In genomic region chr10:78012661-78013495, GRCm38 (mm10) we compare ENCODE assay signal across 34 mouse cellular contexts. TPM values are rescaled to one million over a fixed set of nuclear protein-coding genes. Genes with fewer than 3 reads are reported as not detected.
A peak's percentile ranks its signal among the peaks of the same experiment; 100 is the strongest.
DNase-seq lines count a peak whose midpoint lies in the region; ATAC-seq and TF ChIP-seq lines count a peak whose summit lies in the region.
"Had no signal": no experiment of that assay in that cellular context is flagged by ENCODE, and none has a peak within 500 bp of the region (broad histone marks: within the 10 kb centered on the region; RNA-seq: fewer than 3 reads in every experiment).

No protein-coding gene starts in this region.

- H3K9ac ChIP-seq in liver, postnatal 0 days (replicated peaks): no peak overlapping the region
- H3K9ac ChIP-seq in ES-Bruce4 (ENCODE audit: low read depth, poor library complexity, severe bottlenecking): no peak overlapping the region
- no peak overlapping the region for H3K9ac ChIP-seq in intestine, postnatal 0 days (ENCODE audit: low read depth, low read length)
- no peak overlapping the region for H3K9ac ChIP-seq in stomach, postnatal 0 days (ENCODE audit: low read length)
- H3K9ac ChIP-seq: forebrain, embryonic 15.5 days; heart, embryonic 15.5 days; intestine, embryonic 15.5 days; limb, embryonic 15.5 days; midbrain, embryonic 15.5 days had no signal

- peak; percentile 42 for DNase-seq in adrenal gland, adult 2 months
- DNase-seq in adrenal gland, postnatal 25 days: no peak
- DNase-seq in liver: peak; percentile 51
- no peak for DNase-seq in liver, postnatal 0 days
- peak; percentile 56 for DNase-seq in adrenal gland, postnatal 14 days
- DNase-seq in stomach, postnatal 0 days (ENCODE audit: low spot score): no peak
- DNase-seq: cerebellum, adult 8-10 months; cerebellum, postnatal 36 days; gastrocnemius, postnatal 25 days; heart, adult 11 months; kidney, adult 9 months; kidney, postnatal 10 days; layer of hippocampus, adult 9-11 months; lung, postnatal 4 days; right cerebral cortex, postnatal 4 days had no signal

- H3K4me3 ChIP-seq in liver, postnatal 0 days (ENCODE audit: low read depth, low read length): no peak overlapping the region
- H3K4me3 ChIP-seq in ES-Bruce4 (ENCODE audit: low read depth, low read length): no peak overlapping the region
- no peak overlapping the region for H3K4me3 ChIP-seq in intestine, postnatal 0 days (ENCODE audit: low read depth, low read length)
- H3K4me3 ChIP-seq in stomach, postnatal 0 days (ENCODE audit: low read depth, low read length): no peak overlapping the region
- H3K4me3 ChIP-seq: forebrain, embryonic 15.5 days; heart, embryonic 10.5 days; heart, embryonic 15.5 days; intestine, embryonic 15.5 days; limb, embryonic 10.5 days; limb, embryonic 15.5 days; midbrain, embryonic 15.5 days had no signal

- no peak for TF ChIP-seq EP300 in liver, postnatal 0 days (IDR thresholded peaks at IDR 0.05; ENCODE audit: low read depth)
- TF ChIP-seq EP300 in ES-Bruce4 (IDR thresholded peaks at IDR 0.05; ENCODE audit: insufficient read depth, low read depth, low read length): 0 out of 2 replicates have a peak, but pooled peaks have one; percentile 6
- no peak for TF ChIP-seq EP300 in stomach, postnatal 0 days (optimal IDR thresholded peaks at IDR 0.05)

- no peak for TF ChIP-seq CTCF in liver, postnatal 0 days (IDR thresholded peaks at IDR 0.05; ENCODE audit: low read depth)
- no peak for TF ChIP-seq CTCF in ES-Bruce4 (IDR thresholded peaks at IDR 0.05; ENCODE audit: low read depth, low read length)
- TF ChIP-seq CTCF in intestine, postnatal 0 days (IDR thresholded peaks at IDR 0.05; ENCODE audit: low read depth): no peak
- TF ChIP-seq CTCF in stomach, postnatal 0 days (IDR thresholded peaks at IDR 0.05; ENCODE audit: low read depth): no peak

- H3K4me1 ChIP-seq in liver, postnatal 0 days (ENCODE audit: insufficient read depth): peaks cover 18% of the 10 kb centered on the region
- H3K4me1 ChIP-seq in ES-Bruce4 (ENCODE audit: control insufficient read depth, insufficient read depth, low read length): peaks cover 2% of the 10 kb centered on the region
- H3K4me1 ChIP-seq in intestine, postnatal 0 days (replicated peaks; ENCODE audit: control insufficient read depth, insufficient read depth, low read length): peaks cover 11% of the 10 kb centered on the region
- peaks cover 7% of the 10 kb centered on the region; the same call in 1 of the 2 replicates for H3K4me1 ChIP-seq in stomach, postnatal 0 days (replicated peaks; ENCODE audit: control insufficient read depth, insufficient read depth)

- H3K27ac ChIP-seq in liver, postnatal 0 days (ENCODE audit: low read depth): no peak overlapping the region
- H3K27ac ChIP-seq in ES-Bruce4 (ENCODE audit: insufficient read depth, low read length): no peak overlapping the region; the same call in 1 of the 2 replicates
- no peak overlapping the region for H3K27ac ChIP-seq in intestine, postnatal 0 days (ENCODE audit: low read depth, low read length)
- H3K27ac ChIP-seq in stomach, postnatal 0 days (replicated peaks): no peak overlapping the region
- H3K27ac ChIP-seq: forebrain, embryonic 15.5 days; heart, embryonic 10.5 days; heart, embryonic 15.5 days; hindbrain, postnatal 0 days; intestine, embryonic 15.5 days; limb, embryonic 10.5 days; limb, embryonic 15.5 days; midbrain, embryonic 15.5 days had no signal

- no peak for TF ChIP-seq POLR2A in ES-Bruce4 (IDR thresholded peaks at IDR 0.05; ENCODE audit: insufficient read depth, low read length)

- WGBS in liver, postnatal 0 days (ENCODE audit: insufficient replicate concordance): 89% methylated on average over 18 of the region's 18 CpGs
- WGBS in intestine, postnatal 0 days: 90% methylated on average over 18 of the region's 18 CpGs
- 90% methylated on average over 18 of the region's 18 CpGs for WGBS in stomach, postnatal 0 days

- H3K27me3 ChIP-seq in liver, postnatal 0 days (ENCODE audit: insufficient read depth, low read length): no peaks in the 10 kb centered on the region
- H3K27me3 ChIP-seq in ES-Bruce4 (ENCODE audit: control insufficient read depth, insufficient read depth, low read length, poor library complexity, severe bottlenecking): no peaks in the 10 kb centered on the region
- no peaks in the 10 kb centered on the region for H3K27me3 ChIP-seq in intestine, postnatal 0 days (replicated peaks; ENCODE audit: control insufficient read depth, insufficient read depth, low read length)
- no peaks in the 10 kb centered on the region for H3K27me3 ChIP-seq in stomach, postnatal 0 days (ENCODE audit: control insufficient read depth, insufficient read depth, low read length)
- H3K27me3 ChIP-seq: forebrain, embryonic 15.5 days; heart, embryonic 15.5 days; intestine, embryonic 15.5 days; limb, embryonic 15.5 days; midbrain, embryonic 15.5 days had no signal

- no peaks in the 10 kb centered on the region for H3K9me3 ChIP-seq in liver, postnatal 0 days (ENCODE audit: low read length)
- no peaks in the 10 kb centered on the region for H3K9me3 ChIP-seq in ES-Bruce4 (replicated peaks; ENCODE audit: control insufficient read depth, insufficient read depth, low read length, poor library complexity, severe bottlenecking)
- H3K9me3 ChIP-seq in intestine, postnatal 0 days (ENCODE audit: control insufficient read depth): no peaks in the 10 kb centered on the region
- H3K9me3 ChIP-seq in stomach, postnatal 0 days (ENCODE audit: control insufficient read depth, low read length): no peaks in the 10 kb centered on the region
- H3K9me3 ChIP-seq: forebrain, embryonic 15.5 days; heart, embryonic 10.5 days; heart, embryonic 15.5 days; intestine, embryonic 15.5 days; limb, embryonic 10.5 days; limb, embryonic 15.5 days; midbrain, embryonic 15.5 days had no signal

- no peaks in the 10 kb centered on the region for H3K36me3 ChIP-seq in liver, postnatal 0 days (replicated peaks; ENCODE audit: insufficient read depth, low read length)
- no peaks in the 10 kb centered on the region for H3K36me3 ChIP-seq in ES-Bruce4 (ENCODE audit: control insufficient read depth, insufficient read depth, low read length, poor library complexity, severe bottlenecking)
- no peaks in the 10 kb centered on the region for H3K36me3 ChIP-seq in intestine, postnatal 0 days (ENCODE audit: control insufficient read depth, insufficient read depth)
- H3K36me3 ChIP-seq in stomach, postnatal 0 days (ENCODE audit: control insufficient read depth, insufficient read depth, low read length): no peaks in the 10 kb centered on the region
- H3K36me3 ChIP-seq: forebrain, embryonic 15.5 days; heart, embryonic 15.5 days; intestine, embryonic 15.5 days; limb, embryonic 10.5 days; limb, embryonic 15.5 days; midbrain, embryonic 15.5 days had no signal

- ATAC-seq in liver, postnatal 0 days: no peak
- ATAC-seq in intestine, postnatal 0 days: no peak
- no peak for ATAC-seq in stomach, postnatal 0 days (ENCODE audit: low FRiP score, low TSS enrichment)
- ATAC-seq: forebrain, embryonic 15.5 days; hindbrain, postnatal 0 days; intestine, embryonic 15.5 days; lung, postnatal 0 days; midbrain, embryonic 15.5 days had no signal

- no peak overlapping the region for H3K4me2 ChIP-seq in liver, postnatal 0 days (ENCODE audit: low read depth, low read length)
- no peak overlapping the region for H3K4me2 ChIP-seq in intestine, postnatal 0 days (replicated peaks; ENCODE audit: low read depth)
- H3K4me2 ChIP-seq in stomach, postnatal 0 days (replicated peaks; ENCODE audit: low read depth): no peak overlapping the region
- H3K4me2 ChIP-seq: forebrain, embryonic 15.5 days; heart, embryonic 15.5 days; intestine, embryonic 15.5 days; limb, embryonic 15.5 days; midbrain, embryonic 15.5 days had no signal

RNA-seq across cellular contexts. Expression of gene Pfkl, which starts 3.0 kb away (rescaled TPM):
- total RNA-seq in adrenal gland, adult 2 months (2021): 100 to 1,000 TPM; 128 to 145 TPM
- 122 and 138 TPM in 2 replicates for polyA plus RNA-seq in adrenal gland, adult 2 months (2012; rRNA removed)
- 91.4 and 96.0 TPM in 2 replicates for total RNA-seq in adrenal gland, postnatal 25 days (2021)
- polyA plus RNA-seq in liver, postnatal 0 days (2015; fragmentation: Nextera tagmentation; extraction: Ambion mirVana): 23.5 and 31.3 TPM in 2 replicates
- 100 and 102 TPM in 2 replicates for polyA plus RNA-seq in ES-Bruce4 (2011; ENCODE audit: insufficient read depth, insufficient read length, low read depth, missing spikeins)
- total RNA-seq in adrenal gland, postnatal 14 days (2021): 144 and 165 TPM in 2 replicates
- 42.3 and 51.1 TPM in 2 replicates for polyA plus RNA-seq in intestine, postnatal 0 days (2015; fragmentation: Nextera tagmentation; extraction: Ambion mirVana)
- polyA plus RNA-seq in stomach, postnatal 0 days (2015; fragmentation: Nextera tagmentation; extraction: Ambion mirVana): 82.4 and 86.1 TPM in 2 replicates

RNA-seq across cellular contexts. Expression of gene Dnmt3l, which starts 28.9 kb away (rescaled TPM):
- 10 to 100 TPM; 23.2 to 29.5 TPM for total RNA-seq in adrenal gland, adult 2 months (2021)
- 14.6 and 15.5 TPM in 2 replicates for polyA plus RNA-seq in adrenal gland, adult 2 months (2012; rRNA removed)
- total RNA-seq in adrenal gland, postnatal 25 days (2021): 30.7 and 36.2 TPM in 2 replicates
- polyA plus RNA-seq in liver, postnatal 0 days (2015; fragmentation: Nextera tagmentation; extraction: Ambion mirVana): not detected in 2 replicates
- 175 and 179 TPM in 2 replicates for polyA plus RNA-seq in ES-Bruce4 (2011; ENCODE audit: insufficient read depth, insufficient read length, low read depth, missing spikeins)
- 7.2 and 8.4 TPM in 2 replicates for total RNA-seq in adrenal gland, postnatal 14 days (2021)
- polyA plus RNA-seq in intestine, postnatal 0 days (2015; fragmentation: Nextera tagmentation; extraction: Ambion mirVana): 0.14 and 0.31 TPM in 2 replicates
- polyA plus RNA-seq in stomach, postnatal 0 days (2015; fragmentation: Nextera tagmentation; extraction: Ambion mirVana): 0.65 and 1.1 TPM in 2 replicates
- total RNA-seq: gastrocnemius, adult 18-20 months; gastrocnemius, postnatal 25 days; neutrophil, adult 5-6 weeks had no signal
- polyA plus RNA-seq: brain, embryonic 14.5 days; embryonic facial prominence, embryonic 11.5 days; forebrain, embryonic 15.5 days; heart, embryonic 10.5 days; heart, embryonic 15.5 days; hindbrain, embryonic 11.5 days; limb, embryonic 10.5 days; liver, embryonic 16.5 days; midbrain, embryonic 15.5 days; spleen, adult 2 months had no signal

RNA-seq across cellular contexts. Expression of gene Aire, which starts 30.5 kb away (rescaled TPM):
- not detected for total RNA-seq in adrenal gland, adult 2 months (2021)
- 0.08 TPM in 1 of 2 replicates, not detected in the other for polyA plus RNA-seq in adrenal gland, adult 2 months (2012; rRNA removed)
- total RNA-seq in adrenal gland, postnatal 25 days (2021): not detected in 2 replicates
- not detected in 2 replicates for polyA plus RNA-seq in liver, postnatal 0 days (2015; fragmentation: Nextera tagmentation; extraction: Ambion mirVana)
- polyA plus RNA-seq in ES-Bruce4 (2011; ENCODE audit: insufficient read depth, insufficient read length, low read depth, missing spikeins): 20.9 and 23.5 TPM in 2 replicates
- not detected in 2 replicates for total RNA-seq in adrenal gland, postnatal 14 days (2021)
- 0.04 TPM in 1 of 2 replicates, not detected in the other for polyA plus RNA-seq in intestine, postnatal 0 days (2015; fragmentation: Nextera tagmentation; extraction: Ambion mirVana)
- polyA plus RNA-seq in stomach, postnatal 0 days (2015; fragmentation: Nextera tagmentation; extraction: Ambion mirVana): 0.10 and 0.11 TPM in 2 replicates
- total RNA-seq: gastrocnemius, adult 18-20 months; gastrocnemius, postnatal 25 days; heart, postnatal 25 days had no signal
- polyA plus RNA-seq: liver, embryonic 16.5 days; lung, postnatal 0 days had no signal

RNA-seq across cellular contexts. Expression of gene 1810043G02Rik, which starts 34.6 kb away (rescaled TPM):
- 10 to 100 TPM; 19.7 to 23.7 TPM for total RNA-seq in adrenal gland, adult 2 months (2021)
- polyA plus RNA-seq in adrenal gland, adult 2 months (2012; rRNA removed): 92.1 and 111 TPM in 2 replicates
- total RNA-seq in adrenal gland, postnatal 25 days (2021): 18.5 and 22.1 TPM in 2 replicates
- 4.0 and 4.4 TPM in 2 replicates for polyA plus RNA-seq in liver, postnatal 0 days (2015; fragmentation: Nextera tagmentation; extraction: Ambion mirVana)
- polyA plus RNA-seq in ES-Bruce4 (2011; ENCODE audit: insufficient read depth, insufficient read length, low read depth, missing spikeins): 4.2 and 4.7 TPM in 2 replicates
- total RNA-seq in adrenal gland, postnatal 14 days (2021): 15.4 and 17.5 TPM in 2 replicates
- 8.5 and 8.6 TPM in 2 replicates for polyA plus RNA-seq in intestine, postnatal 0 days (2015; fragmentation: Nextera tagmentation; extraction: Ambion mirVana)
- polyA plus RNA-seq in stomach, postnatal 0 days (2015; fragmentation: Nextera tagmentation; extraction: Ambion mirVana): 16.1 and 18.8 TPM in 2 replicates

RNA-seq across cellular contexts. Expression of gene Trpm2, which starts 42.5 kb away (rescaled TPM):
- 1 to 10 TPM; 2.6 to 3.2 TPM for total RNA-seq in adrenal gland, adult 2 months (2021)
- polyA plus RNA-seq in adrenal gland, adult 2 months (2012; rRNA removed): 3.0 and 3.1 TPM in 2 replicates
- 1.2 and 2.7 TPM in 2 replicates for total RNA-seq in adrenal gland, postnatal 25 days (2021)
- polyA plus RNA-seq in liver, postnatal 0 days (2015; fragmentation: Nextera tagmentation; extraction: Ambion mirVana): 1.5 and 1.7 TPM in 2 replicates
- polyA plus RNA-seq in ES-Bruce4 (2011; ENCODE audit: insufficient read depth, insufficient read length, low read depth, missing spikeins): 0.07 TPM in 1 of 2 replicates, not detected in the other
- total RNA-seq in adrenal gland, postnatal 14 days (2021): 2.4 and 4.8 TPM in 2 replicates
- 0.66 and 1.1 TPM in 2 replicates for polyA plus RNA-seq in intestine, postnatal 0 days (2015; fragmentation: Nextera tagmentation; extraction: Ambion mirVana)
- 0.61 and 0.85 TPM in 2 replicates for polyA plus RNA-seq in stomach, postnatal 0 days (2015; fragmentation: Nextera tagmentation; extraction: Ambion mirVana)

Comparison
In these comparisons a context has a peak if more than half of its experiments do, and no peak if none do; other contexts are left out.
1. DNase-seq: peak in adrenal gland, adult 2 months (single experiment), liver (single experiment) and adrenal gland, postnatal 14 days (single experiment); none in adrenal gland, postnatal 25 days (single experiment), liver, postnatal 0 days (single experiment) and stomach, postnatal 0 days (single experiment).
2. RNA of gene Dnmt3l, which starts 28.9 kb away (polyA plus RNA-seq): 175 to 179 TPM in ES-Bruce4; 14.6 to 15.5 TPM in adrenal gland, adult 2 months, 0.65 to 1.1 TPM in stomach, postnatal 0 days, 0.14 to 0.31 TPM in intestine, postnatal 0 days and not detected in liver, postnatal 0 days; every median in the first group is over 10 times any median in the second.
3. RNA of gene Aire, which starts 30.5 kb away (polyA plus RNA-seq): 20.9 to 23.5 TPM in ES-Bruce4; 0.10 to 0.11 TPM in stomach, postnatal 0 days, 0.08 TPM in adrenal gland, adult 2 months, 0.04 TPM in intestine, postnatal 0 days and not detected in liver, postnatal 0 days; every median in the first group is over 10 times any median in the second.